Mouse (Mus musculus) forebrain, embryonic 10.5 days (tissue): ENCODE measurements around the gene Slc12a9. TPM values are rescaled to one million over a fixed set of nuclear protein-coding genes. Genes with fewer than 3 reads are reported as not detected.

Source experiments
- microRNA-seq: library from miRNA; unstranded; fragments of <30 nt; microRNA quantifications from one replicate; pipeline ENCODE4, GENCODE M21; 2017
- polyA plus RNA-seq: library from polyadenylated mRNA; unstranded; fragments of >200 nt; fragmentation: Nextera tagmentation; extraction: Ambion mirVana; gene quantifications from 2 replicates; pipeline ENCODE4 v1.2.1, GENCODE M21; 2016

The Slc12a9 gene
- polyA plus RNA-seq, 1 experiment from 2014 or later = 10.6 TPM

Small RNAs within 50 kb of the gene (microRNA-seq; reads per million reads assigned to microRNA genes)
- gene Mir7036 (not detected), gene Mir8116 (not detected)

Other genes starting within 250 kb of the Slc12a9 start
- gene Trim56, start 217.4 kb downstream of the Slc12a9 start, polyA plus RNA-seq = 4.6 and 5.0 TPM in 2 replicates
- gene Muc3, start 184.3 kb downstream of the Slc12a9 start, polyA plus RNA-seq = not detected in 2 replicates
- not detected in 2 replicates for gene Muc3a, start 121.2 kb downstream of the Slc12a9 start, polyA plus RNA-seq
- 1.9 and 2.3 TPM in 2 replicates for gene Ache, start 46.1 kb downstream of the Slc12a9 start, polyA plus RNA-seq
- 10.3 and 10.4 TPM in 2 replicates for gene Ufsp1, start 39.0 kb downstream of the Slc12a9 start, polyA plus RNA-seq
- 205 and 209 TPM in 2 replicates for gene Srrt, start 25.9 kb downstream of the Slc12a9 start, polyA plus RNA-seq
- gene Trip6, start 19.2 kb downstream of the Slc12a9 start, polyA plus RNA-seq = 70.3 and 73.0 TPM in 2 replicates
- gene Ephb4, start 16.5 kb upstream of the Slc12a9 start, polyA plus RNA-seq = 31.9 and 33.5 TPM in 2 replicates
- gene Zan, start 143.5 kb upstream of the Slc12a9 start, polyA plus RNA-seq = 0.10 and 0.12 TPM in 2 replicates
- gene Pop7, start 168.9 kb upstream of the Slc12a9 start, polyA plus RNA-seq = 56.1 and 59.4 TPM in 2 replicates
- 13.5 and 14.0 TPM in 2 replicates for gene Gigyf1, start 185.0 kb upstream of the Slc12a9 start, polyA plus RNA-seq
- gene Epo, start 199.6 kb upstream of the Slc12a9 start, polyA plus RNA-seq = 2.9 and 4.8 TPM in 2 replicates
- gene Gnb2, start 199.9 kb upstream of the Slc12a9 start, polyA plus RNA-seq = 287 and 288 TPM in 2 replicates
- gene Actl6b, start 219.9 kb upstream of the Slc12a9 start, polyA plus RNA-seq = 2.0 and 4.8 TPM in 2 replicates
- 1.3 and 2.5 TPM in 2 replicates for gene Tfr2, start 236.2 kb upstream of the Slc12a9 start, polyA plus RNA-seq